Mouse (Mus musculus) retina, adult 2 months (tissue): ENCODE measurements around the gene Srrm2.
A peak's percentile ranks its signal among the peaks of the same experiment; 100 is the strongest.
"Not testable (repeated sequence)": the region's sequence is repeated elsewhere in the genome, so short reads cannot be mapped to it uniquely, and the experiment has no call there.

Experiments used
- DNase-seq: peaks from one replicate; pipeline ENCODE4 v3.0.0-alpha.2; 2012; ENCODE audit warnings: low read depth, low spot score

The Srrm2 gene

DNA sequence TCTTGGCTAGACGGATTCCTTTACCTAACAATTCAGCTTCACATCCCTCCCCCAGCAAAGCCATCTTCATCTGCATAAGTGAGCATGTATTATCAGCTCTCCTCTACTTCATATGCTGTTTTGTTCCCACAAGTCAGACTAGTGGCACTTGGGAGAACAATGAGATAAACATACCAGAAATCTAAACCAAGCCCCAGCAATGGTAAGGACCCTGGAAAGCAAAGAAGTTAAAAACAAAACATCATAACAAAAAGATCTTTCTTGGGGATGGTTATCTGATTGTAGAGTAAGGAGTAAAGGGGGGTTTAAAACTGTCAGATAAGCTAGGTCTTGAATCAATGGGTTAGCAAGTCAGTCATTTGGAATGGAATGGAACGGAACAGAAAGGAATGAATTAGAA is 19.8 kb upstream of the Srrm2 start:
- no peak for DNase-seq

DNA sequence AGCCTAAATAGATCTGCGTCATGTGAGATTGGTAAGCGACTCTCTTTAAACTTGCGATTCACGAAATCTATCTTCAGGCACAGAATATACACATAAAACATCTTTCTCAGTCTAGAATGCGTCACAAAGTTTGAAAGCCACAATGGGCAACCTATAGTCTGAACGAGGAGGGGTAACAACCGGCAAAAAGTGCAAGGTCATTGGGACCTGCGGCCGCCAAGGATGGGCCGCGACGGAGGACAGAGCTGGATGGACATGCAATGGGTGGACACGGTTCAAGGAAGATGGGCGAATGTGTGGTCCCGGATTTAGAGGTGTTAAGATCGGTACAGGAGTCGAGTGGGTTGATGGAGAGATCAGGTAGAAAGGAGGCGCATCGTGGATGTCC is 19.4 kb upstream of the Srrm2 start:
- DNase-seq: no peak

DNA sequence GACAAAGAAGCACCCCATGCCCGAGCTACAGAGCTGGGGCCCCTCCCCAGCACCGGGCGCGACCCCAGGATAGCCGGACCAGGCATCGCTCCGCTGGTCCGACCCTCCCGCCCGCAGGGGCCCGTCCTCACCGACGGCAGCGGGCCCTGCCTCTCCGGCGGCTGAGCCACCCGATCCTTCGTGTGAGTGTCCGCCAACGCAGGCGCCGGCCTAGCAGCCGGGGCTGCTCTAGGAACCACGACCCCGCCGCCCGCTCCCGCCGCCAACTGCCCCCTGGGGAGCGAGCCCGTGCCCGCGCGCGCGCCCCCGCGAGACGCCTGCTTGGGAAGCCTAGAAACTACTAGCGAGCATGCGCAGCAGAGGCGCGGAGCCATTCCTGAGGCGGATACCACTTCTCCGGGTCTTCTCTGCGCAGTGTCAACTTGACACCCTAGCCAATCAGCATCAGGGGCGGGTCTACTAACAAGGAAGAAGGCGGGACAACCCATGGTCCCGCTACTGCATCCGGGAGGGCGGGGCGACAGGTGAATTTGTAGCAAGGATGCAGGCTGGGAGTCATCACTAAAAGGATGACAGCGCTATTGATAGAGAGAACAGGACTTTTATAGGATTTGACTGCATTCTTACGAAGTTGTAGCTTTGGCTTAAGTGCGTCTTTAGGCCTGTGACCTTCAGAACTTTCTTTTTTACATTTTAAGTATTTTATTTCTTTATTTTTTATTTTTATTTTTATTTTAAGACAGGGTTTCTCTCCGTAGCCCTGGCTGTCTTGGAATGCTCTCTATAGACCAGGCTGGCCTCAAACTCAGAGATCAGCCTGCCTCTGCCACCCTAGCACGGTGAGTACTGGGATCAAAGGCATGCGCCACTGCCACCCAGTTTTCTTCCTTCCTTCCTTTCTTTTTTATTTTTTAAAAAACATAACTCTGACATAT is 18.8 kb upstream of the Srrm2 start, which contains the start of gene Flywch1:
Flywch1 (minus strand) TSS at position 319 of the 935 bp plus-strand sequence.
- peak; percentile 97 for DNase-seq

DNA sequence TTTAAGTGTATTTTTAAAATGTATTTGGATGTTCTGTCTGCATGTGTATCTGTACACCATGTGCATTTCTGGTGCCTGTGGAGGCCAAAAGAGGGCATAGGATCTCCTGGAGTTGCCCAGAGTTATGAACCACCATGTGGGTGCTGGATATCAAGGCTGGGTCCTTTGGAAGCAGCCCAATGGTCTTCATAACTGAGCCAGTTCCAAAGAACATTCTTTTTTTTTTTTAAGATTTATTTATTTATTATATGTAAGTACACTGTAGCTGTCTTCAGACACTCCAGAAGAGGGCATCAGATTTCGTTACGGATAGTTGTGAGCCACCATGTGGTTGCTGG is 18.1 kb upstream of the Srrm2 start:
- DNase-seq: not testable (repeated sequence)

DNA sequence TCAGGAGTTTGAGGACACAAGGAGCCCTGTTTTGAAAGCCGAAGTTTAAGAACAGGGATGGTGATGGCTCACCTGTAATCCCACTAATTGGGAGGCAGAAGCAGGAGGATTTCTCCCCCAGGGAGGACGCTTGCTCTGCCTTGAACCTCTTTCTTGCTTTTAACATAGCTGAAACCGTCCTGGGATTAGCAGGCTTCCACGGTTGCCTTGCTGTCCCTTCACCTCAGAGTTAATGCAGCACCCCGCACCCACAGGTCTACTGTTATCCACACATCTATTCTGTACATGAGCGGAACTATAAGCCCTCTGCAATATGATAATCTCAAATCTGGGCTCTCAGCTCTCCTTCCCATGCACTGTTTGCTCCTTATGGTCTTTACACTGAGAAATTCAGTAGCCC is 16.7 kb upstream of the Srrm2 start:
- DNase-seq: no peak

DNA sequence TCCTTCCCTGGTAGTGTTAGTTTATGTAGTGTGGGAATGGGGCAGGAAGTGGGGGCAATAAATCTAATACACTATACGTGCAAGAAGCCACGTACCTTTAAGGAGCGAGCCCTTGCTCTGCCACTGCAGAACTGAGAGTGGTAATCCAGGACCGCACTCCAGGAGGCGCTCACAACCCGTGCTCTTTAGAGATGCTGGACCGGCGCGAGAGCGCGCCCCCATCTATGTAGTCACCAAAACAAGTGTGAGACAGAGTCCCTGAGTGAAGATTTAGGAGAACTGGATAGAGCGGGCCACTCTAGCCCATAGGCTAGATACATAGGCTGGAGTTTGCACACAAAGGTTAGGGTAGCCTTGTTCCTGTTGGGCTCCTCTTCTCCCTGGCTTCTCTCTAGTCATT is 16.2 kb upstream of the Srrm2 start:
- DNase-seq: no peak

DNA sequence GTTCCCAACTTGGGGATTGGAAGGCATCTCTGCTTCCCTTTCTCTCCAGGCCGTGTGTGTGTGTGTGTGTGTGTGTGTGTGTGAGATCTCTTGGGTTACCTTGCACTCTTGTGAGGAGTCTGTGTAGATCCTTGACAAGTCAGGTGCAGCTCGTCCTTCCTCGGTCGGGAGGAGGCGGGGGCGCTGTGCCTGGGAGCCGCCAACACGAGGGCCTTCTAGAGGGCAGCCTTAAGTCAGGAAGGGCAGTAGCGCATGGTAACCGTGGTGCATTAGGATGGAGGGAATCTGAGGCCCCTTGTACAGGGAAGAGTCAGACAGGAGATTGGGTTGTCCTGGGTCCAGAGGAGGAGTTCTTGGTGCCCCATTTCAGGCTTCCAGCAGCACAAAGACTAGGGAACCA is 14.1 kb upstream of the Srrm2 start:
- no peak for DNase-seq

DNA sequence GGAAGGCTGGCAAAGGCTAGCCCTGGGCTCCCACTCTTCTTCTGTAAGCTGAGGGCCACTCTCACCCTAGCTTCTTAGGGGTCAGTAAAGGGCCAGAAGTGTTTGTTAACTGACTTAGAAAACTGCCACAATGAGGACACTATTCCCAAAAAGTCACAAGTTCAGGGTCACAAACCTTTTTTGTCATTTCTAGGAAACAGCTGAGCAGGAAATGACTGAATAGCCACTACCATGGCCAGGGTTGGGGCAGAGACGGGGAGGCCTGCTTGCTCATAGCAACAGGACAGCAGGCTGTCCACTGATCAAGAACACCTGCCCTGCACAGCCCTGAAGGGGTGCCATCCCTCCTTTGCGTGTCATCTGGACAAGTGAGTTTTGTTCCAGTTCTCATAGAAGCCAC is 13.2 kb upstream of the Srrm2 start:
- no peak for DNase-seq

DNA sequence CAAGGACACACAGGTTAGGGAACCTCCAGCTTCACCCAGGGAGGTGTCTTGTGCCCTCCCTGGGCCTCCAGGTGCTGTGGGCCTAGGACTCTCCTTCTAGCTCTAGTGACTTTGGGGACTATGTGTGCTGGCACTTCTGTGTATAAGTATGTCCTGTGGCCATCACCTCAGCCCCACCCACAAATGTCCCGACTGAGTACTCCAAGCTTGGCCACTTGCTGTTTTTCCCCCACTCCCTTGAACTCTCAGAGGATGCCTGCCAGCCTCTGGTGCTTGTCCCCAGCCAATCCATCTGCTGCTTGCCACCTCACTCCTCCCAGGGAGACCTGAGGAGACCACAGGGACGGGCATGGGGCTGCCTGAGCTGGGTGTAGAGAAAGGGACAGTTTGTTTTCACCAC is 11.9 kb upstream of the Srrm2 start:
- DNase-seq: no peak

DNA sequence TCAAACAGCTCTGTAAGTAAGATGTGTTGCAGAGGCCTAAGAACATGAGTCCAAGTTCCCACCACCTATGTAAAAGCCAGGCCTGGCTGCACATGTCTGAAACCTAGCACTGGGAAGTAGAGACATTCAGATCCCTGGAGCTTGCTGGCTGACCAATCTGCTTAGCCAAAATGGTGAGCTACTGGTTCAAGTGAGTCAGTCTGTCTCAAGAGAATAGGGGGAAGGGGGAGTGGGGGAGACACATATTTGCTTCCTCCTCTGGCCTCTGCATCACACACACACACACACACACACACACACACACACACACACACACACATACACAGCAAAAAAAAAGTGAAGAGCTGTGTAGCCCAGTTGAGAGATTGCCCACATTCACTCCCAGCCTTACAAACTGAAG is 7.0 kb upstream of the Srrm2 start:
- DNase-seq: no peak

DNA sequence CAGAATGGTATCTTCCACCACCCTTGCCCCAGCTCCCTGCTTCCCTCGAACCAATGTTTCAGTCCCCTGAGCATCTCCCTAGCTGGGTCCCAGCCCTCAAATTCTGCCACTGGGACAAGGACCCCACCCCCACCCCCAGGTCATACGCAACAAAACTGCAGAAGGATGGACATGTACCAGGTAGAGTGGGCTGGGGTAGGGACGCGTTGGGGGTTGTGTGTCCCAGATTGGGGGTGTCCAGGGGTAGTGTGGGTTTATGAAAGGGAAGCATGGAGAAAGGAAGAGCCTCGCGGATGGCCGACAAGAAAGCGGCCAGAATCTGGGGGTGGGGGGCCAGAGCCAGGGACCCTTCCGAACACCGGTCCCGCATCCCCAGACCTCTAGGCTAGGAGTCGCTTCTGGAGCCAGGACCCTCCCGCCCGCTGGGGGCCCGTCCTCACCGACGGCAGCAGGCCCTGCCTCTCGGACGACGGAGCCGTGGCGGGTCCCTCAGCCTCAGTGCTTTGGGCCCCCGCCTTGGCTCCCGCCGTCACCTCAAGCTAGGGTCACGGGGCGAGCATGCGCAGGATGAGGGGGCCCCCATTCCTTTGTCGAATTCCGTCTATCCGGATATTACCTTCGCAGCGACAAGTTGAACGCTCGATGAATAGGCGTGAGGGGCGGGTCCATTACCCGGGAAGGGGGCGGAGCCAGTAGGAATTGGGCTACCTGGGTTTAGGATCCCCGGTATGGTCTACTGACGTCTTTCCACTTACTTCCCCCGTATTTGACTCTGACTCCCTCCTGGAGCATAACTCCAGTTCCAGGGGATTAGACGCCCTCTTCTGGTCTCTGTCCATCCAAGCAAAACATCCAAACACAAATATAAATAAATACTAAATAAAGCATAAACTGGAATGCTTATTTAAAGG is 4.5 kb upstream of the Srrm2 start, which contains the start of gene Flywch2:
Flywch2 (minus strand) TSS at position 521 of the 911 bp plus-strand sequence.
- DNase-seq: peak; percentile 72

DNA sequence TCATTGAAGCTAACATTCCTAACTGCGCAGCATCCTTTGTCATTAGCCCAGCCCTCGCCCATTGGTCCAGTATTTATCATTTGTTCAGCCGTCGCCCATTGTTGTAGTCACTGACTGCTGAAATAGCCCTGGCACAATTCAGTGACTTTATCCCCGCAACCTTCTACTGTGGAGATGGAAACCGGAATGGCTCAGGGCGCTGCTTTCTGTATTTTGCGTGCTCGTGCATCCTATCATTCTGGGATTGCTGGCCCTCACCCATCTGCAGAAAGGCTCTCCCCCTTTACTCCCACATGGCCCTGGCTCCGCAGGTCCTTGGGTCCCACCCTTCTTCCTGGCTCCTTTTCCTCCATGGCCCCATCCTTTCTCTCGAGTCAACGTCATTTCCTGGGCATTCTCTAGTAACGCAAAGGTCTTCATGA is 3.8 kb upstream of the Srrm2 start:
- no peak for DNase-seq

DNA sequence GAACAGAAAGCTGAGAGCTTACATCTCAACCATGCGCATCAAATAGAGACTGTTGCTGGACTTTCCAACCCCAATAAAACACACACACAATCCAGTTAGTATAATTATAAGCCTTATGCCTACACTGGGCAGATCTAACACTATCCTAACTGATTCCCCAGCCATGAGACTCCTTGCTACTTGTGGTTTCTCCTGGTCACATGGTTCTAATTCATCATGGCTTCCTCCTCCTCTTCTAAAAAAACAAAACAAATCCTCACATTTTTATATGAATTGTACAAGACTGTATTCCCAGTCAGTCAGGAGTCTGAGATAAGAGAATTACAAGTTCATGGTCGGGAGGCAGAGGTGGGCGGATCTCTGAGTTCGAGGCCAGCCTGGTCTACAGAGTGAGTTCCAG is 1.4 kb upstream of the Srrm2 start:
- DNase-seq: no peak

DNA sequence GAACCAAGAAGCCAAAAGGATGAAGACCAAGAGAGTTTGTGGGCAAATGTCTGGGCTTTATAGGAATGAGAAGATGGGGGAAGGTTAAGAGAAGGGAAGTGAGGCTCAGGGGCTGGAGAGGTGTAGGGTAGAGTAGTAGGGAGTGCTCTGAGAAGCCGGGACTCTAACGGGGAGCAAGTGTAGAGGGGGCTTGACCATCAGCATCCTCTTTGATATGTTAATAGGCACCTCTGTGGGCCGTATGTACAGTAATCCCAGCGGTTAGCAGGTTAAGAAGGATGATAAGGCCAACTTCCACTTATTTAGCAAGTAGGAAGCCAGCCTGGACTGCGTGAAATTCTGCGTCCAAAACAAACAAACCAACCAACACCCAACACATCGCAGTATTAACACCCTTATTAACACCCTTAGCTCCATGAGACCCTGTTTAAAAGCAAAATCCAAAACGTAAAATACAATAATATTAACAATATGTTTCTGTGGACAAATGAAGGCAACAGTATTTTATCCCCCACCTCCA is 523 bp upstream of the Srrm2 start:
- DNase-seq: no peak

DNA sequence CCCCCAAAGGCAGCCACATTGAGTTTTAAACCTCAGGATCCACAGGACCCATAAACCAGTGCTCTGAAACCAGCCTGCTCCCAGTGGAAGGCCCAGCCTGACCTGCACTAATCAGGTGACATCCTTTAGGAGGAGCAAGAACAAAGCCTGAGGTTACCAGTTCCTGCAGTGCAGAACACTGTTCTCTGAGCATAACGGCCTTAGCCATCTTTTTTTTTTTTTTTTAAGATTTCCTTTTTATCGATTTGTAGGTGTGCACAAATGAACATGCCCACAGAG is 686 bp downstream of the Srrm2 start:
- no peak for DNase-seq

DNA sequence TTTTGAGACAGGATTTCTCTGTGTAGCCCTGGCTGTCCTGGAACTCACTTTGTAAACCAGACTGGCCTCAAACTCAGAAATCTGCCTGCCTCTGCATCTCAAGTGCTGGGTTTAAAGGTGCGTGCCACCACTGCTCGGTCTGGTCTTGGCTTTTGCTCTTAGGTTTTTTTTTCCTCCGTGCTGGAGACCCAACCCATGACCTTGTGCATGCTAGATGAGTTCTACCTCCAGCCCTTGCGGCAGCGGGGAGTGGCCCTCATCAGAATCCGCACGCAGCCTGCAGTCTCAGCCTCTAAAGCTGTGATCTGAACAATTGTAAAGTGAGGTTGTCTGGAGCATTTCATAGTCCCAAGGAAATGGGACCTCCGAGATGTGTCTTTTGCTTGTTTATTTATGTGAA is 5.0 kb downstream of the Srrm2 start:
- no peak for DNase-seq

DNA sequence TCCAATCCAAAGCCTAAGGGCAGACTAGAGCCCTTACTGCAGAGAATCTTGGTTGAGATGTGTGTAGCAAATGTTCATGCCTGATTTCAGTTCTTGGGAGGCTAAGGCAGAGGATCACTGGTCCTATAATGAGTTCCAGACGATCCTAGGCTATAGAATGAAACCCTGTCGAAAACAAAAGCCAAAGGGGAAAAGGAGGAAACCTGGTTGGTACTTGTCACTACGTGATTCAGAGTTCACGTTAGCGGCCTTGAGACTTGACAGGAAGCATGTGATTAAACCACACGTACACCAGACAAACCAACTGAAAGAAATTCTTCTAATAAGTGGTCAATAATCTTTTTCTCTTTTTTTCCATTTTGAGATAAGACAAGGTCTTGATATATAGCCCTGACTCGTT is 7.0 kb downstream of the Srrm2 start:
- no peak for DNase-seq

DNA sequence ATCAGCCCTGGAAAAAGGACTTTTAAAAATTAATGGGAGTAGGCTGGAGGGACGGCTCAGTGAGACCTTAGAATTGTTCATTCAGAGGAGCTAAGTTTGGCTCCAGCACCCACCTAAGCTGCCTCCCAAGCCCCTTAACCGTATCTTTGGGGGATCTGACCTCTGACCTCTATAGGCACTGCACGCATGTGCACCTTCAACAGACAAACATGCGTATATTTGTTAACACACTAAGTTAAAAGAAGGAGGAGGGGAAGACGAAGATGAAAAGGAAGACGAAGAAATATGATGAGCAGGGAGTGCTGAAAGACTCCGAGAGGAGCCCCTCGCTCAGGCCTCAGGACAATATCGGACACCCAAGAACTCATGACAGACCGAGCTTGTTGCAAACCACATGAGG is 11.3 kb downstream of the Srrm2 start:
- DNase-seq: no peak

DNA sequence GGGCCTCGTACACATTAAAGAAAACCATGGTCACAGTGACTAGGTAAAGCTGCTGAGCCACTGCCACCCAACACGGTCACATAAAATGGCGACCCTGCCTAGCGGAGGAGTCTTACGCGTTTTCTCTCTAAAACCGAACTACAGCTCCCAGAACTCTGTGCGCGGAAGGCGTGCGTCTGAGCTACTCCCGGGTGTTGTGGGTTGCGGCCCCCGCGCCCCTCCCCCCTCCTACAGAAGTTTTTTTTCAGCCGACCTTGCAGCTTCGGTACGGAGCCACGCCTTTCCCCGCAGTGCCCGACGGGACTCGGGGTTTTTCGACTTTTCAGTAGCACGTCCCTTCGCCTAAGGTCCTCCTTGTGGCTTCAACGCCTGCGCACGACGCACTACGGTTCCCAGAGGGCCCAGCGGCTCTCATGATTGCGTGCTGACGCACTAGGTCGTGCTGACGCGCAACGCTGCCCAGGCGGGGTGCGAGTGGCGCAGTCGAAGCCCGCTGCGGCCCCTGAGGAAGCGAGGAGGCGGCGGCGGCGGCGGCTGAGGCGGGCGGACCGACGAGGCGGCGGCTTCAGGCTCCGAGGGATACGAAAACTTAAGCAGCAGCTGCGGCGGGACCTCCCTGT is 12.5 kb downstream of the Srrm2 start:
- peak; percentile 96 for DNase-seq

DNA sequence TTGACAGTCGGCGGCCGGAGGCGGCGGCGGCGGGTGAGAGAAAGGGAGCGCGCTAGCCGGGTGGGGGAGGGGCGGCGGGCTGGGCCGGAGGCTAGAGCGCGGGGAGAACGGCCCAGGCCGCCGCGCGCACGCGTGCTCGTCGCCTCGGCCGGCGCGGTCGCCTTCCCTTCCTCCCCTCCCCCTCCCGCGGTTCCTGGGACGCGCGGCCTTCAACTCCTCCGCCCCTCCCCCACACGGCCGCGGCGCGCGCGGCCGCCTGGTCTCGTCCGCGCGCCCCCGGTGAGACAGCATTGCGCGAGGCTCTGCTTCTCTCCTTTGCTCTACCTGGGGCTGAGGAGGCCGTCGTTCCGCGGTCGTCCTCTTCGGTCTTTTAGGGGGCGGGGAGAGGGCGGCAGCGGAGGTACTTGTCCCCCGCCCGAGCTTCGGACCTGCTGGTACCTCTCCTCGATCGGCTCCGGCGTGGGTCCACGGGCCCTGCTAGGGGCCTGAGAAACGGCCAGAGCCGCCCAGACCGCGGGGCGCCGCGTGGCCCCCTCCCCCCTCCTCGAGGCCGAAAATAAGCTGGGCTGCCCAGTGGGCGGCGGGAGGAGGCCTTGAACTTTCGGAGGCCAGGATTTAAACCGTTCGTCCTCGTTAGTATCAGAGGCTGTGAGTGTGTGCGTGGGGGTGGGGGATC is 13.2 kb downstream of the Srrm2 start:
- DNase-seq: peak; percentile 57

DNA sequence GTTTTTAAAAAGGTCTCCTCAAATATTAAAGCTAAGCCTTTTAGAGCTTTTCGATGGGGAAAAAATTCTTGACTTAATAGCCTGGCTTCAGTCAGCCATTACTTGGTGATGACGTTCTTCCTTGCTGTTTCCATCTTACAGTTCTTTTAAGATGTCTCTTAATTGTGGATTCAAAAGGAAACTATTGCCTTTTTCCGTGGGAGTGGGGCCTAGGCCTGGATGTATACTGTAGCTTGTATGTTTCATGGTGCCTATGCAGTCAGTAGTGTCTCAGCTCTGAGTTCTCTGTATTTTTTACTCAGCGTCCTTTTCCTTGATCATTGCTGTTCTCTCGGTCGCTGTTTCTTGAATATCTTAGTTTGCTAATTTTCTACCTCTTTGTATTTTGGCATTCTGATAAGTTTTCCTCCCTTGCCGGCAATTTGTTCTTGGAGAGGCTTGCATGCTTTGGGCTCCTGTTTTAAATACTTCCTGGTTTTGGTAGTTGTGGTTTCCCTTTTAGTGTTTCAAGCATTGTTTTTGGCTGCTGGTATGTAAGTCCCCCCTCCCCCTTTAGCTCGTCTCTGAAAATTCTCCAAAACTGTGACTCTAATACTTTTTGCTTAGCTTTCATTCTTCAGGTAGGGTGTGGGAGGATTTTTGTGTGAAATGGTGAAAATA is 14.2 kb downstream of the Srrm2 start:
- no peak for DNase-seq
